Mouse (Mus musculus): ENCODE data around the gene Tmem63b. TPM values are rescaled to one million over a fixed set of nuclear protein-coding genes. Genes with fewer than 3 reads are reported as not detected.

The Tmem63b gene
- polyA plus RNA-seq (2014; fragmentation: Nextera tagmentation; extraction: Ambion mirVana), result 29.7 and 31.3 TPM in 2 replicates

GRCm38 (mm10) chr17:45686716-45687115, at the start of gene Tmem63b:
Gene Tmem63b, minus strand, starts transcription at chr17:45686905.
- peak within 1 kb of the TSS; percentile 86 for H3K4me2 ChIP-seq
- WGBS, result 3% methylated on average over 12 of the region's 12 CpGs
- peak within 1 kb of the TSS; percentile 80 for H3K27ac ChIP-seq (ENCODE audit: low read depth)
- H3K4me1 ChIP-seq (ENCODE audit: insufficient read depth), result peaks cover 17% of the 10 kb centered on the region
- H3K36me3 ChIP-seq (ENCODE audit: insufficient read depth), result no peaks in the 10 kb centered on the region
- no peaks in the 10 kb centered on the region for H3K9me3 ChIP-seq (ENCODE audit: low read depth, low read length)
- H3K27me3 ChIP-seq (ENCODE audit: insufficient read depth, low read length), result no peaks in the 10 kb centered on the region
- DNase-seq (peak; percentile 43), ATAC-seq (ENCODE audit: insufficient read depth) (0 out of 2 replicates have a peak, but pooled peaks have one; percentile 9)
- peak within 1 kb of the TSS; percentile 90 for H3K9ac ChIP-seq
- no peak for TF ChIP-seq CTCF (IDR thresholded peaks at IDR 0.05; ENCODE audit: low read depth)
- peak within 1 kb of the TSS; percentile 91 for H3K4me3 ChIP-seq (ENCODE audit: low read depth, low read length)

- no peaks in the 10 kb centered on the region for H3K36me3 ChIP-seq (ENCODE audit: insufficient read depth)
- H3K9me3 ChIP-seq (ENCODE audit: low read depth, low read length), result no peaks in the 10 kb centered on the region
- H3K4me3 ChIP-seq (ENCODE audit: low read depth, low read length), result peak overlapping the region; percentile 45
- peaks cover 32% of the 10 kb centered on the region for H3K4me1 ChIP-seq (ENCODE audit: insufficient read depth)
- ATAC-seq (ENCODE audit: insufficient read depth) (peak; percentile 58), DNase-seq (peak; percentile 95)
- peak overlapping the region; percentile 71 for H3K9ac ChIP-seq
- TF ChIP-seq CTCF (IDR thresholded peaks at IDR 0.05; ENCODE audit: low read depth), result peak; percentile 95
- H3K27ac ChIP-seq (ENCODE audit: low read depth), result peak overlapping the region; percentile 98
- 3% methylated on average over 10 of the region's 10 CpGs for WGBS
- peak overlapping the region; percentile 79 for H3K4me2 ChIP-seq
- H3K27me3 ChIP-seq (ENCODE audit: insufficient read depth, low read length), result 0 out of 2 replicates have a peak, but pooled peaks cover 3% of the 10 kb centered on the region
These were observed 48.9 kb upstream of the Tmem63b start for GRCm38 (mm10) chr17:45735382-45736310.

- no peak overlapping the region for H3K4me2 ChIP-seq
- TF ChIP-seq CTCF (IDR thresholded peaks at IDR 0.05; ENCODE audit: low read depth), result no peak
- WGBS, result 76% methylated on average over 4 of the region's 4 CpGs
These were observed 48.2 kb upstream of the Tmem63b start for GRCm38 (mm10) chr17:45734881-45735280.

GRCm38 (mm10) chr17:45734333-45734732, 47.6 kb upstream of the Tmem63b start:
- H3K4me1 ChIP-seq (ENCODE audit: insufficient read depth), result peaks cover 32% of the 10 kb centered on the region
- 21% methylated on average over 3 of the region's 3 CpGs for WGBS
- peak overlapping the region; percentile 3; the same call in 1 of the 2 replicates for H3K27ac ChIP-seq (ENCODE audit: low read depth)
- H3K4me2 ChIP-seq, result peak overlapping the region; percentile 79
- peak overlapping the region; percentile 54 for H3K9ac ChIP-seq
- TF ChIP-seq CTCF (IDR thresholded peaks at IDR 0.05; ENCODE audit: low read depth), result no peak
- H3K36me3 ChIP-seq (ENCODE audit: insufficient read depth), result no peaks in the 10 kb centered on the region
- H3K9me3 ChIP-seq (ENCODE audit: low read depth, low read length), result no peaks in the 10 kb centered on the region
- DNase-seq (no peak), ATAC-seq (ENCODE audit: insufficient read depth) (no peak)
- peak overlapping the region; percentile 36; the same call in 1 of the 2 replicates for H3K4me3 ChIP-seq (ENCODE audit: low read depth, low read length)
- 0 out of 2 replicates have a peak, but pooled peaks cover 3% of the 10 kb centered on the region for H3K27me3 ChIP-seq (ENCODE audit: insufficient read depth, low read length)

More at GRCm38 (mm10) chr17:45734881-45735280, 48.2 kb upstream of the Tmem63b start:
- Histone ChIP-seq H3K4me1 (ENCODE audit: insufficient read depth) (peaks cover 32% of the 10 kb centered on the region), H3K4me3 (ENCODE audit: low read depth, low read length) (no peak overlapping the region), H3K9me3 (ENCODE audit: low read depth, low read length) (no peaks in the 10 kb centered on the region), H3K36me3 (ENCODE audit: insufficient read depth) (no peaks in the 10 kb centered on the region), H3K27ac (ENCODE audit: low read depth) (peak overlapping the region; percentile 42; the same call in 1 of the 2 replicates), H3K9ac (no peak overlapping the region), H3K27me3 (ENCODE audit: insufficient read depth, low read length) (0 out of 2 replicates have a peak, but pooled peaks cover 3% of the 10 kb centered on the region)
- ATAC-seq (ENCODE audit: insufficient read depth), result no peak
- no peak for DNase-seq

GRCm38 (mm10) chr17:45733735-45734301, 47.1 kb upstream of the Tmem63b start, which contains the start of gene 1600014C23Rik:
Gene 1600014C23Rik, minus strand, starts transcription at chr17:45733844.
- 1% methylated on average over 41 of the region's 41 CpGs for WGBS
- Histone ChIP-seq H3K9me3 (ENCODE audit: low read depth, low read length) (no peaks in the 10 kb centered on the region), H3K36me3 (ENCODE audit: insufficient read depth) (no peaks in the 10 kb centered on the region), H3K27me3 (ENCODE audit: insufficient read depth, low read length) (0 out of 2 replicates have a peak, but pooled peaks cover 3% of the 10 kb centered on the region), H3K9ac (peak within 1 kb of the TSS; percentile 54), H3K4me3 (ENCODE audit: low read depth, low read length) (peak within 1 kb of the TSS; percentile 36), H3K4me1 (ENCODE audit: insufficient read depth) (peaks cover 32% of the 10 kb centered on the region), H3K4me2 (peak within 1 kb of the TSS; percentile 79), H3K27ac (ENCODE audit: low read depth) (peak within 1 kb of the TSS; percentile 3; the same call in 1 of the 2 replicates)
- DNase-seq (peak; percentile 80), ATAC-seq (ENCODE audit: insufficient read depth) (peak; percentile 2; the same call in 1 of the 2 replicates)
- no peak for TF ChIP-seq CTCF (IDR thresholded peaks at IDR 0.05; ENCODE audit: low read depth)

GRCm38 (mm10) chr17:45733038-45733734, 46.5 kb upstream of the Tmem63b start:
- H3K4me1 ChIP-seq (ENCODE audit: insufficient read depth), result peaks cover 32% of the 10 kb centered on the region

More at GRCm38 (mm10) chr17:45733038-45733734, 46.5 kb upstream of the Tmem63b start:
- peak overlapping the region; percentile 54; the same call in 1 of the 2 replicates for H3K9ac ChIP-seq
- WGBS, result 65% methylated on average over 19 of the region's 19 CpGs
- ATAC-seq (ENCODE audit: insufficient read depth) (no peak), DNase-seq (no peak)
- H3K9me3 ChIP-seq (ENCODE audit: low read depth, low read length), result no peaks in the 10 kb centered on the region
- H3K4me3 ChIP-seq (ENCODE audit: low read depth, low read length), result peak overlapping the region; percentile 36
- peak overlapping the region; percentile 79 for H3K4me2 ChIP-seq
- H3K36me3 ChIP-seq (ENCODE audit: insufficient read depth), result no peaks in the 10 kb centered on the region
- H3K27ac ChIP-seq (ENCODE audit: low read depth), result no peak overlapping the region
- no peak for TF ChIP-seq CTCF (IDR thresholded peaks at IDR 0.05; ENCODE audit: low read depth)
- H3K27me3 ChIP-seq (ENCODE audit: insufficient read depth, low read length), result 0 out of 2 replicates have a peak, but pooled peaks cover 3% of the 10 kb centered on the region

All from lung, embryonic 14.5 days (tissue).